Mouse (Mus musculus) heart, adult 9 months (tissue): ENCODE data around the gene Cyb5d1.
"Not testable (repeated sequence)": the region's sequence is repeated elsewhere in the genome, so short reads cannot be mapped to it uniquely, and the experiment has no call there.

Source experiments
- DNase-seq, 2 experiments: peaks; one replicate each; pipeline ENCODE4 v3.0.0; 2022; ENCODE audit warnings: low spot score in 2 of 2

Gene Cyb5d1

GRCm38 (mm10) chr11:69403691-69404594, 8.5 kb upstream of the Cyb5d1 start:
- DNase-seq, result no peak

GRCm38 (mm10) chr11:69401987-69402386, 6.6 kb upstream of the Cyb5d1 start:
- DNase-seq, result no peak

GRCm38 (mm10) chr11:69401210-69401637, 5.8 kb upstream of the Cyb5d1 start:
- peak; percentile 87 to 88 for DNase-seq

GRCm38 (mm10) chr11:69400083-69400850, 4.8 kb upstream of the Cyb5d1 start:
- DNase-seq, result no peak

- no peak for DNase-seq
Observed at GRCm38 (mm10) chr11:69399201-69400082, 4.0 kb upstream of the Cyb5d1 start.

- DNase-seq, result no peak
Observed at GRCm38 (mm10) chr11:69398486-69399200, 3.2 kb upstream of the Cyb5d1 start.

- peak; percentile 58 to 82 for DNase-seq
Observed at GRCm38 (mm10) chr11:69398059-69398458, 2.6 kb upstream of the Cyb5d1 start, which contains the start of gene Tmem88. Tmem88 (minus strand) TSS chr11:69398234.

GRCm38 (mm10) chr11:69397581-69398057, 2.2 kb upstream of the Cyb5d1 start:
- DNase-seq, result peak in 1 of 2 experiments; percentile 31

GRCm38 (mm10) chr11:69396772-69397171, 1.3 kb upstream of the Cyb5d1 start:
- DNase-seq, result peak; percentile 82 to 92

GRCm38 (mm10) chr11:69395634-69396373, 373 bp upstream of the Cyb5d1 start:
- peak; percentile 97 to 98 for DNase-seq

- not testable (repeated sequence) for DNase-seq
Observed at GRCm38 (mm10) chr11:69394591-69395167, 752 bp downstream of the Cyb5d1 start.

GRCm38 (mm10) chr11:69390400-69391034, 4.9 kb downstream of the Cyb5d1 start:
- DNase-seq, result peak; percentile 53 to 73

- DNase-seq, result no peak
Observed at GRCm38 (mm10) chr11:69389531-69390399, 5.7 kb downstream of the Cyb5d1 start.

GRCm38 (mm10) chr11:69388680-69389079, 6.8 kb downstream of the Cyb5d1 start:
- no peak for DNase-seq

- no peak for DNase-seq
Observed at GRCm38 (mm10) chr11:69386758-69387157, 8.7 kb downstream of the Cyb5d1 start.

- no peak for DNase-seq
Observed at GRCm38 (mm10) chr11:69384979-69385378, 10.5 kb downstream of the Cyb5d1 start.

- DNase-seq, result no peak
Observed at GRCm38 (mm10) chr11:69382478-69383105, 12.8 kb downstream of the Cyb5d1 start.

- no peak for DNase-seq
Observed at GRCm38 (mm10) chr11:69381356-69381755, 14.1 kb downstream of the Cyb5d1 start.
